Mouse (Mus musculus) 3134 (cell line): Measurements from ENCODE around the gene Gm14692.
"Not testable (repeated sequence)": the region's sequence is repeated elsewhere in the genome, so short reads cannot be mapped to it uniquely, and the experiment has no call there.

Experiments used
- DNase-seq: peaks from one replicate; pipeline ENCODE4 v3.0.0-alpha.2; 2011; ENCODE audit warnings: low spot score; ENCODE audit not compliant: insufficient read length; ENCODE audit errors: extremely low read depth

The Gm14692 gene

DNA sequence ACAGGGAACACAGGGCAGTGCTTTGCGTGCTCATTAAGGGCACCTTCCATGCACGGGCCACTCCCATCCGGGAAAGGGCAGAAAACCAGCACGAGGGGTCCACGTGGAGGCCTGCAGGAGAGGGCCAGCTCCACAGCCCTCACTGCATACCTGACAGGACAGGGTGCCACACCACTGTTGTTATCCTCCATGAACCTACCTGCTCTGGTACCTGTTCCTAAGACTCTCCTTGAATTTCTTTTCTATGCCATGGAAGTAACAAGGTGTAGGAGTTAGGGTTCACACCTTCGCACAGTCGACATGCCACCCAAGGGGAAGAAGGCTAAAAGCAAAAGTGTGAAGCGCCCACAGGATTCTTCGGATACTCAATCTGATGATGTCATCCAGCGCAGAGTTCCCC is at the start of gene Gm14692:
Gene Gm14692 (plus strand): TSS at position 301 of the 400 bp plus-strand sequence.
- peak; percentile 0 for DNase-seq

DNA sequence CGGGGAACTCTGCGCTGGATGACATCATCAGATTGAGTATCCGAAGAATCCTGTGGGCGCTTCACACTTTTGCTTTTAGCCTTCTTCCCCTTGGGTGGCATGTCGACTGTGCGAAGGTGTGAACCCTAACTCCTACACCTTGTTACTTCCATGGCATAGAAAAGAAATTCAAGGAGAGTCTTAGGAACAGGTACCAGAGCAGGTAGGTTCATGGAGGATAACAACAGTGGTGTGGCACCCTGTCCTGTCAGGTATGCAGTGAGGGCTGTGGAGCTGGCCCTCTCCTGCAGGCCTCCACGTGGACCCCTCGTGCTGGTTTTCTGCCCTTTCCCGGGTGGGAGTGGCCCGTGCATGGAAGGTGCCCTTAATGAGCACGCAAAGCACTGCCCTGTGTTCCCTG is 2.0 kb upstream of the Gm14692 start, which contains the start of gene Gm1140:
Gene Gm1140 (minus strand): TSS at position 101 of the 400 bp plus-strand sequence.
- not testable (repeated sequence) for DNase-seq
